Mouse (Mus musculus): Measurements from ENCODE around the gene Gramd1c. TPM values are rescaled to one million over a fixed set of nuclear protein-coding genes. Genes with fewer than 3 reads are reported as not detected.

Gene Gramd1c
- polyA plus RNA-seq, 2 experiments: 4.6 to 6.7 TPM

DNA sequence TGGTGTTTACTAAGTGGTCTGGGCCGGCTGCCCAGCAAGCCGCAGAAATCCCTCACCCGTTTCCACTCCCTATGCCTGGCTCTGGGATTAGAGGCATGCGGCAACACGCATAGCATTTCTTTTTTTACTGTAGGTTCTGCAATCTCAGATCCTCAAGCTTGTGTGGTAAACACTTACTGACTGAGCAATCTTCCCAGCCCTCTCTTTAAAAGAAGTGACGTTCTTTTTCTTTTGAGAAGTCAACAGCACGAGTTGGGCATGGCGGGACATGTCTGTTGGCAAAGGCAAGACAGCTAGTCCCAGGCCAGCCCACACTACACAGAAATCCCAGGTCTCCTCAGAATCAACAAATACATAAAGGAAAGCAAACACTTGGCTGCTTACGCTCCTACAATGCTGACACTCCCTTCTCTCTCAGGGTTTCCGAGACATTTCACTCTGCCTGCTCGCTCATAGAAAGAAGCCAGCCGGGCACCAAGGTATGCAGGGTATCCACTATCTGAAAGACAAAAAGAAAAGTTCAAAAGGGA lies 38.1 kb upstream of the Gramd1c start:
- no peak overlapping the region for H3K4me2 ChIP-seq (replicated peaks; ENCODE audit: low read depth, low read length, severe bottlenecking)
- no peak for TF ChIP-seq POLR2A (IDR thresholded peaks at IDR 0.05; ENCODE audit: borderline replicate concordance, extremely low read depth, insufficient read depth, insufficient read length)
- 88% methylated on average over 12 of the region's 12 CpGs for WGBS
- no peak overlapping the region for H3K4me3 ChIP-seq (replicated peaks; ENCODE audit: low read length)
- H3K27me3 ChIP-seq (ENCODE audit: control insufficient read depth, insufficient read depth, low read length): no peaks in the 10 kb centered on the region
- no peaks in the 10 kb centered on the region for H3K4me1 ChIP-seq (ENCODE audit: control insufficient read depth, insufficient read depth, low read length)
- ATAC-seq (ENCODE audit: low FRiP score, low read depth) (no peak), DNase-seq (ENCODE audit: low spot score) (no peak)
- H3K9ac ChIP-seq (ENCODE audit: low read depth, low read length, severe bottlenecking): no peak overlapping the region
- H3K27ac ChIP-seq (replicated peaks; ENCODE audit: low read depth, low read length): no peak overlapping the region
- peaks cover 72% of the 10 kb centered on the region for H3K36me3 ChIP-seq (ENCODE audit: control insufficient read depth, insufficient read depth, low read length)
- no peaks in the 10 kb centered on the region for H3K9me3 ChIP-seq (ENCODE audit: control insufficient read depth, low read length)

DNA sequence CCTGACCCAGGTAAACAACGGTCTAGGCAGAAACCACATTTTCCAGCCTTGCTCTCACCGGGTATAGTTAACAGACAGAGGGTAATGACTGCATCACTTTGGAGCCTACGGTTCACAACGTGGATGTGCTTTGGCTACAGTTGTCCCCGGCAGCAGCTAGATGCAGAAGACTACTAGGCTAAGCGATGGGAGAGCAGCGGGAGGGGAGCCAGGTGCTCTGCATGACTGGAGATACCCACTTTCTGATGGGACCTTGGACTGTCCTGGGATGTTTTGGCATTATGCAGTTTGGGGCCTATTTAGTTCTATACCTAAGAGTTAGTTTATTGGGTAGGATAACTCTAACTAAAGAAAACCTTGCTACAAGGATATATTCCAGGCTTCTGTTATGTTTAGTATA lies 36.2 kb upstream of the Gramd1c start:
- H3K4me1 ChIP-seq (ENCODE audit: control insufficient read depth, insufficient read depth, low read length): no peaks in the 10 kb centered on the region
- no peak overlapping the region for H3K4me2 ChIP-seq (replicated peaks; ENCODE audit: low read depth, low read length, severe bottlenecking)
- H3K27ac ChIP-seq (replicated peaks; ENCODE audit: low read depth, low read length): no peak overlapping the region
- DNase-seq (ENCODE audit: low spot score) (no peak), ATAC-seq (ENCODE audit: low FRiP score, low read depth) (no peak)
- peaks cover 82% of the 10 kb centered on the region for H3K36me3 ChIP-seq (ENCODE audit: control insufficient read depth, insufficient read depth, low read length)
- H3K9ac ChIP-seq (ENCODE audit: low read depth, low read length, severe bottlenecking): no peak overlapping the region
- TF ChIP-seq POLR2A (IDR thresholded peaks at IDR 0.05; ENCODE audit: borderline replicate concordance, extremely low read depth, insufficient read depth, insufficient read length): no peak
- no peaks in the 10 kb centered on the region for H3K27me3 ChIP-seq (ENCODE audit: control insufficient read depth, insufficient read depth, low read length)
- no peak overlapping the region for H3K4me3 ChIP-seq (replicated peaks; ENCODE audit: low read length)
- WGBS: 94% methylated on average over 7 of the region's 7 CpGs
- no peaks in the 10 kb centered on the region for H3K9me3 ChIP-seq (ENCODE audit: control insufficient read depth, low read length)

DNA sequence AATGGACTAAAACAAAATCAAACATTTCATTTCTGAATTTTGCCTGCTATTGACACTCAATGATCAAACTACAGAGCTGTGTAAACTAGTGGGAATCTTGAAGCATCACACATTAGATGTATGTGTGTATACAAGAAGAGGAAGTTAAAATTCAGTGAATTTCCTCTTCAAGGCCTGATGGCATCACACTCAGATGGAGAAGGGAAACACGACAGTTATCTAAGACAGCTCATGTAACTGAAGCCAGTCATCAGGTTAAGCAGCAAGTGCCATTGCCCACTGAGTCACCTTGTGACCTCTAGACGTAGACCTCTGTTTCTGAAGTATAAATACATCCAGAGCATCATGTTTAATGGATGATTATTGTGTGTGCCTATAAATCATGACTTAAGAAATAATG lies 24.5 kb upstream of the Gramd1c start:
- Histone ChIP-seq H3K4me2 (replicated peaks; ENCODE audit: low read depth, low read length, severe bottlenecking) (no peak overlapping the region), H3K4me3 (replicated peaks; ENCODE audit: low read length) (no peak overlapping the region), H3K36me3 (ENCODE audit: control insufficient read depth, insufficient read depth, low read length) (peaks cover 61% of the 10 kb centered on the region), H3K9me3 (ENCODE audit: control insufficient read depth, low read length) (no peaks in the 10 kb centered on the region), H3K27ac (replicated peaks; ENCODE audit: low read depth, low read length) (no peak overlapping the region), H3K4me1 (ENCODE audit: control insufficient read depth, insufficient read depth, low read length) (no peaks in the 10 kb centered on the region), H3K9ac (ENCODE audit: low read depth, low read length, severe bottlenecking) (no peak overlapping the region), H3K27me3 (ENCODE audit: control insufficient read depth, insufficient read depth, low read length) (no peaks in the 10 kb centered on the region)
- TF ChIP-seq POLR2A (IDR thresholded peaks at IDR 0.05; ENCODE audit: borderline replicate concordance, extremely low read depth, insufficient read depth, insufficient read length): no peak
- WGBS: 73% methylated on average over 2 of the region's 2 CpGs
- DNase-seq (ENCODE audit: low spot score) (no peak), ATAC-seq (ENCODE audit: low FRiP score, low read depth) (no peak)

DNA sequence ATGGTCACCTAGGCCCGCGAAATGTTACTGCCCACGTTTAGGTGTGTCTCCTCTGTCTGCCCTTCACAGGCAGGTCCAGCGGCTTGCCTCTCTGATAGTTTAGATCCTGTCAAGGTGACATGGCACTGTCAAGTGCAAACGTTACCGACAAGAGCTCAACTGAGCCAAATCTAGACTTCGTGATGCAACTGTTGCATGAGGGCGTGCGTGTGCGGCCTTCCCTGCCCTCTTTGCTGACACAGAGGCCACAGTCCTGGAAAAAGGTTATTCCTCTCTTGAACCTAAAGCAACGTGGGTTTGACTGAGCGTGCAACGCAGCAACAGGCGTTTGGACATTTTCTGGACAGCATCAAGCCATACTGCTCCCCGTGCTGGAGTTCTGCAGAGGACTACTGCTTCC lies 1.8 kb downstream of the Gramd1c start:
- ATAC-seq (ENCODE audit: low FRiP score, low read depth) (no peak), DNase-seq (ENCODE audit: low spot score) (no peak)
- TF ChIP-seq POLR2A (IDR thresholded peaks at IDR 0.05; ENCODE audit: borderline replicate concordance, extremely low read depth, insufficient read depth, insufficient read length): no peak
- Histone ChIP-seq H3K27ac (replicated peaks; ENCODE audit: low read depth, low read length) (no peak overlapping the region), H3K4me2 (replicated peaks; ENCODE audit: low read depth, low read length, severe bottlenecking) (no peak overlapping the region), H3K27me3 (ENCODE audit: control insufficient read depth, insufficient read depth, low read length) (no peaks in the 10 kb centered on the region), H3K9ac (ENCODE audit: low read depth, low read length, severe bottlenecking) (no peak overlapping the region), H3K4me1 (ENCODE audit: control insufficient read depth, insufficient read depth, low read length) (peaks cover 2% of the 10 kb centered on the region; the same call in 1 of the 2 replicates), H3K36me3 (ENCODE audit: control insufficient read depth, insufficient read depth, low read length) (no peaks in the 10 kb centered on the region), H3K4me3 (replicated peaks; ENCODE audit: low read length) (no peak overlapping the region), H3K9me3 (ENCODE audit: control insufficient read depth, low read length) (no peaks in the 10 kb centered on the region)
- WGBS: 90% methylated on average over 15 of the region's 15 CpGs

DNA sequence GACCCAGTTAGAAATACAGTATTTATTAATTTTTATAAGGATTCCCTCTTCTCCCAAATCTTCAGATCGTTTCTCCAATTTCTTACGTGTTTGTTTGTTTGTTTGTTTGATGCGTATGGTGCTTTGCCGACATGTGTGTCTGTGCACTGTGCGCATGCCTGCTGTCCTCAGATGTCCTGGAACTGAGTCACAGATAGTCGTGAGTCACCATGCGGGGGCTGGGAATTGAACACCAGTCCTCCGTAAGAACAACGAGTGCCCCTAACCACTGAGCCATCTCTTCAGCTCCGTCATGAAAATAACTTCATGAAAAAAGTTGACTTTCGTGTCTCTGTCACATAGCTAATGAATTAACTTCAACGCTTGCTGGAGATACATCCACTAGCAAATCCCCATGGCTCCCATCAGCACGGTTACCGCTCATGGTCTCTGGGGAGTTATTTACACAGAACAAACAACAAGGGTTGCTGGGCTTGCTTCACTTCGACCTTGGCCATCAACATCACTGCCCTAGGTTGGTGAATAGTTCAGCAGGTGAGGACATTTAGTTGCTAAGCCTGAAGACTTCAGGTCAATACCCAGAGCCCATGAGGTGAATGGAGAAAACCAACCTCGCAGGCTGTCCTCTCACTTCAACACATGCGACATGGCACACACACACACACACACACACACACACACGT lies 2.4 kb downstream of the Gramd1c start:
- Histone ChIP-seq H3K36me3 (ENCODE audit: control insufficient read depth, insufficient read depth, low read length) (no peaks in the 10 kb centered on the region), H3K4me3 (replicated peaks; ENCODE audit: low read length) (no peak overlapping the region), H3K4me1 (ENCODE audit: control insufficient read depth, insufficient read depth, low read length) (peaks cover 2% of the 10 kb centered on the region; the same call in 1 of the 2 replicates), H3K9me3 (ENCODE audit: control insufficient read depth, low read length) (no peaks in the 10 kb centered on the region), H3K9ac (ENCODE audit: low read depth, low read length, severe bottlenecking) (no peak overlapping the region), H3K4me2 (replicated peaks; ENCODE audit: low read depth, low read length, severe bottlenecking) (no peak overlapping the region), H3K27me3 (ENCODE audit: control insufficient read depth, insufficient read depth, low read length) (no peaks in the 10 kb centered on the region), H3K27ac (replicated peaks; ENCODE audit: low read depth, low read length) (no peak overlapping the region)
- DNase-seq (ENCODE audit: low spot score) (no peak), ATAC-seq (ENCODE audit: low FRiP score, low read depth) (no peak)
- 92% methylated on average over 18 of the region's 18 CpGs for WGBS
- TF ChIP-seq POLR2A (IDR thresholded peaks at IDR 0.05; ENCODE audit: borderline replicate concordance, extremely low read depth, insufficient read depth, insufficient read length): no peak

All from limb, embryonic 14.5 days (tissue).